Mouse (Mus musculus) cerebellum, adult 2 months (tissue): ENCODE results near the gene Tgds.
A peak's percentile ranks its signal among the peaks of the same experiment; 100 is the strongest.

ENCODE experiments used
- CTCF ChIP-seq: fragments of 200-500 bp; IDR thresholded peaks from 2 replicates; pipeline ENCODE4 v1.5.1; 2011; ENCODE audit warnings: low read depth, mild to moderate bottlenecking, control low read depth, low read length, moderate library complexity, borderline replicate concordance; ENCODE audit not compliant: insufficient read depth
- POLR2A ChIP-seq: fragments of 200-500 bp; IDR thresholded peaks from 2 replicates; pipeline ENCODE4 v1.6.1; 2011; ENCODE audit warnings: low read length, control low read depth, borderline replicate concordance; ENCODE audit not compliant: insufficient read depth

DNA sequence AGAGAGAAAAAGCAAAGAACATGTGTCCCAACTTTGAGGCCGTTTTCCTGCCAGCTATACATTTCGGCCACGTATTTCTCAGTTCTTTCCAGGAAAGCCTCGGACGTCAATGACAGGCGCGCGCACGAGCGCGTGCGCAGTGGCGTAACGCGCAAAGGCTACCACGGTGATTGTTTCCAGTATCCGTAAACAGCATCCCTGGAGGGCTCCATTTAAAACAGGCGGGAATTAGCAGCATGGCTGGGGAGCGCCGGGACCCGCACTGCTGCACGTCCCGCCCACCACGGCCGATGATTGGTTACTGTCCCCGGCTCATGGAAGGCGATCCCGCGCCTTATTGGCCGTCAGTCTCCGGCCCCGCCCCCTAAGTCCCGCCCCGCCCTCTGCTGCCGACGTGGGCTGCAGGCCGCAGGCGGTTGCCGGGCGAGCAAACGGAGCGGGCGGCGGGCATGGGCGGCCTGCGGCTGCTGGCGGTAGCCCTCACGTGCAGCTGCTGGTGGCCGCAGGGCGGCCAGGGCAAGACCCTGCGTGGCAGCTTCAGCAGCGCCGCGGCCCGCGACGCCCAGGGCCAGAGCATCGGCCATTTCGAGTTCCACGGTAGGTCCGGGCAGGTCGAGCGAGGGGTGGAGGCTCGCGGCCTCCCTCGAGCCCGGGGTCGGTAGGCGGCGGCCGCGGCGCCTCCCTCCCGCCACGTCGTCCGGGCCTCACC, 4.3 kb upstream of the Tgds start, which contains the start of gene Gpr180:
- TF ChIP-seq POLR2A = peak; percentile 62; the same call in 1 of the 2 replicates
- no peak for TF ChIP-seq CTCF
